Mouse (Mus musculus) embryo, embryonic 10.5 days (tissue): ENCODE results near the gene Cyp27a1.
A peak's percentile ranks its signal among the peaks of the same experiment; 100 is the strongest.

Source experiments
- DNase-seq: peaks from one replicate; pipeline ENCODE4 v3.0.0-alpha.2; 2015; ENCODE audit warnings: low spot score

The Cyp27a1 gene

GRCm38 (mm10) chr1:74718113-74718512, 4.7 kb downstream of the Cyp27a1 start:
- DNase-seq = no peak

- no peak for DNase-seq
Measured at GRCm38 (mm10) chr1:74719281-74719680, 5.9 kb downstream of the Cyp27a1 start.

DNA sequence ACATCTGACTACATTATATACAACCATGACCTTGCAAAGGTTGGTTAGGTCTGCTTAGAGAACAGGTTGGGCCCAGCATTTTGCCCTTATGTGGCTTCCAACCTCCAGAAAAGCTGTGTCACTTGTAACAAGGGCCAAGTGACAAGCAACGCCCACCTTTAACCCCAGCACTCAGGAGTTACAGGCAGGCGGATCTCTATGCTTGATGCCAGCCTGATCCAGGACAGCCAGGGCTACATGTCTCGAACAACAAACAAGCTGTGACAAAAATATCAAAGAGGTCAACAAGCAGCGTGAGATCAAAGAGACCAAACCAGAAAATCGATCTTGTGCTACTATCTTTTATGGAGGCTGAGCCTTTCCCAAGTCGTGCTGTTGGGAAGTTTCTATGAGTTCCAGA, 8.3 kb downstream of the Cyp27a1 start:
- no peak for DNase-seq

- peak; percentile 36 for DNase-seq
Measured at GRCm38 (mm10) chr1:74723748-74724147, 10.4 kb downstream of the Cyp27a1 start.

DNA sequence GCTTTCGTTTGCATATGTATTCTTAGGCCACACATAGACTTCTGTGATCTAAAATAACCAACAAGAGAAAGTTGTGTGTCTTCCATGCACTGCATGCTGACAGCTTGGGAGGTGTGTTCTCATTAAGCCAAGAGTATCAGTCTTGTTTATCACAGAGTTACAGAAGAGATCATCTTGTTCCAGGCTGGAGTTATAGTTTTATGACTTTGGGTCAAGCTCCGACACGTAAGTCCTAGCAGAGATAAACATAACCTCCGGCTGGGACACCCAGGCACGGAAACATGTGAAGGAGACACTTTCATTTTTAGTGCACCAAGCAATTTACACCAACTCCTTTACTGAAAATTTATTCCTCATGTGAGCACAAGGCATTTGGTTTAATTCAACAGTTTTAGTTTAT, 12.7 kb downstream of the Cyp27a1 start:
- DNase-seq = no peak

GRCm38 (mm10) chr1:74726674-74727073, 13.3 kb downstream of the Cyp27a1 start:
- no peak for DNase-seq

GRCm38 (mm10) chr1:74728446-74728845, 15.1 kb downstream of the Cyp27a1 start:
- no peak for DNase-seq

- no peak for DNase-seq
Measured at GRCm38 (mm10) chr1:74736977-74737376, 23.6 kb downstream of the Cyp27a1 start.

DNA sequence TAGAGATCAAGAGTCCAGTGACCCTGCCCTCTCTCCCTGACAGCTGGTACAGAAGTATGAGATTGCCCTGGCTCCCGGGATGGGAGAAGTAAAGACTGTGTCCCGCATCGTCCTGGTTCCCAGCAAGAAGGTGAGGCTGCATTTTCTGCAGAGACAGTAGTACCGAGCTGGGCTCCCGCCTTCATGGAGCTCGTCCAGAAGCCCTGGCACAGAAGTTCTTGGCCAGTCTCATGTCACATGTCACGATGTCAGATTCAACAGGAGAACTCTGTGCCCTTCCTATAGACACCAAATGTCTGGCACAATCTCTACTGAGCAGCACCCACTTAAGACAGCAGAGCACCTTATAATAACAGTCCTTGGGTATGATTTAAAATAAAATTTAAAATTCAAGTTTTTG, 24.1 kb downstream of the Cyp27a1 start:
- DNase-seq = no peak

GRCm38 (mm10) chr1:74740846-74741245, 27.5 kb downstream of the Cyp27a1 start:
- no peak for DNase-seq

DNA sequence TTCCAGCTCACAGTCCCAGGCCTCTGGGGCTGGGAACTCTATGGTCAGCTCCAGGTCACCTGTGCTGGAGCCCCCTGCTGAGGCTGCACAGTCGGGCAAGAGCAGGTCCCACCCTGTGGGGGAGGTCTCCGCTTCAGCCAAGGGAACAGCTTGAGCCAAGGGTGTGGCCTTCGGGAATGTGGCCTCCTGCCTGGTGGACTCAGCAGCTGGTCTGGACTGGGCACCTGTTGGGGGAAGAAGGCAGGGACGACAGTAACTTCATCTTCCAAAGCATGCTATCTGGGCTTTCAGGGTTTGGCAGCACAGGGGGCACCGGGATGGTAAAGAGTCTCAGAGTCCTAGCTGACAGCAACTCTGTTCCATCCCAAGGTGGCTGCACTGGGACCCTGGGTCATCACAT, 34.0 kb downstream of the Cyp27a1 start:
- DNase-seq = no peak

DNA sequence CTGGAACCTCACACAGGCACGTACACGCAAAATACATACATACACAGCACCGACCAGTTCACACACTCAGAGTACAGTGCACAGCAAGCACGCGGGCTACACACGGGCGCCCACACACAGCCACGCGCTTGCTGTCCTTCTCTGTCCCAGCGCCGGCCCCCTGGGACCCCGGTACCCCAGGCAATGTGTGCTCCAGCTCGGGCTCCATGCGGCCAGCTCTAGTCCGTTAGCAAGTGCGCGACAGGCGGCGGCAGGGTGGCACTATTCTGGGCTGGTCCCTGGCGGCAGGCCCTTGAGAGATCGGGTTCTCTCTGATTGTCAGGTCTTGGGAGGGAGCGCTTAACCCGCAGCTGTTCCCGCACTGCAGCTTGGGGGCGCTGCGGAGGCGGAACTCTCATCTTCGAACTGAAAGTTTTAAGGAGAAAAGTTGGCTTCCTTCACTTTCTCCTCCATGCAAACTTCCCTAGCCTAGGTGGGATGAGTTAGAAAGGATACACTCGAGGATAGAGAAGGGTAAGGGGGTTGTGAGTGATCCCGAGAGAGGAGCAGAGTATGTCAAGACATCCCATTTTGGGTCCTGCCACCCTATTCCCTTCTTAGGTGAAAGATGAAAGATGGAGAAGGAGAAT, 35.4 kb downstream of the Cyp27a1 start, which contains the start of gene Prkag3:
Gene Prkag3 (minus strand): TSS at position 579 of the 629 bp plus-strand sequence.
- DNase-seq = peak; percentile 75

DNA sequence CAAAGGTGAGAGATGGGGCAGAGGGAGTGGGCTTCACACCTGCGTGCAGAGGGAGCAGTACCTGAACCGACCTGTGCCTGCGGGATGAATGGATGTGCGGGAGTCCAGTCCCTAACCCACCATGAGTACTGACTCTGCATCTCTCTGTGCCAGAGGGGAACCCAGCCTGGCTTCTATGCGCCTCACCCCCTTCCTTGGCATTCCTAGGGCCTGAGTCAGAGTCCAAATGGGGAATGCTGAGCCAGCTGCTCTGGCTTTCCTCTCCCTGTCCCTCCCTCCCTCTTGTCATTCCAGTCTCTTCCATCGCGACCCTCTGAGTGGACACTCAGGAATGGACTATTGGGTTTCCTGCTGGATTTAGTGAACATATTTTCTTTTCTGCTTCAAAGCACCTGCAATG, 35.9 kb downstream of the Cyp27a1 start:
- no peak for DNase-seq

GRCm38 (mm10) chr1:74750683-74751082, 37.3 kb downstream of the Cyp27a1 start:
- DNase-seq = no peak

DNA sequence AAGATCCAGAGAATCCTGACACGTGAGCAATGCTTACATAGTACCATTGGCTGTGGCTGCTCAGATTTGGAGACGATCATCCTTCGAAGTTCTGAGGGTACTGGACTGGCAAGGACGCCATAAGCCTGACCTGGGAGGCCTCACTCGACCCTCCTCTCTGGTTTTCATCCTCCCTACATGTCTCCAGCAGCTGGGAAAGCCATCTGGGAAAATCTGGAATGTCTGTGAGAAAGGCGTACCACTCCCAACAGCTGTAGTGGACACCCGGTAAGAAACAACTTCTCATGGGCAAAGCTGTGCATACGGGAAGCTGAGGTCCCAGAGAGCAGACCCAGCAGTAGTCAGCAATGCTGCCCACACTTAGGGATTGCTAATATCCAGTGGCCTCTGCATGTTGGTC, 38.8 kb downstream of the Cyp27a1 start:
- no peak for DNase-seq

DNA sequence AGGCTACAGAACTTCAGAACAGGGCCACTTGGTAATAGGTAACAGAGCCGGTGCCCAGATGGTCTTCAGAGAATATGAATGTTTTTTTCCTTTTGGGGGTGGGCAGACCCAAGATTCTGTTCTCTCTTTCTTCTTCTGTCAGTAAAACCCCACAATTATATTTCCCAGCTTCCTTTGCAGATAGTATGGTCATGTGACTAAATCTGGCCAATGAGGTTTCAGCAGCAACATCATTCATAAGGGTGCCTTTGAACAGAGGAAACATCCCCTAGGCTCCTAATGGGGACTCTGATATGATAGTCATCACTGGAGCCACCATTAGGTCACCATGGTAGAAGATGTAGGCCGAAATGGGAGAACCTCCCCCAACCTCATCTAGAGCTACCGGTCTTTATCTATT, 39.5 kb downstream of the Cyp27a1 start:
- no peak for DNase-seq

GRCm38 (mm10) chr1:74753266-74753974, 40.0 kb downstream of the Cyp27a1 start:
- DNase-seq = no peak

GRCm38 (mm10) chr1:74754175-74754785, 40.9 kb downstream of the Cyp27a1 start:
- no peak for DNase-seq

- DNase-seq = peak; percentile 80
Measured at GRCm38 (mm10) chr1:74759773-74760172, 46.4 kb downstream of the Cyp27a1 start.

- DNase-seq = peak; percentile 93
Measured at GRCm38 (mm10) chr1:74763081-74763480, 49.7 kb downstream of the Cyp27a1 start.

DNA sequence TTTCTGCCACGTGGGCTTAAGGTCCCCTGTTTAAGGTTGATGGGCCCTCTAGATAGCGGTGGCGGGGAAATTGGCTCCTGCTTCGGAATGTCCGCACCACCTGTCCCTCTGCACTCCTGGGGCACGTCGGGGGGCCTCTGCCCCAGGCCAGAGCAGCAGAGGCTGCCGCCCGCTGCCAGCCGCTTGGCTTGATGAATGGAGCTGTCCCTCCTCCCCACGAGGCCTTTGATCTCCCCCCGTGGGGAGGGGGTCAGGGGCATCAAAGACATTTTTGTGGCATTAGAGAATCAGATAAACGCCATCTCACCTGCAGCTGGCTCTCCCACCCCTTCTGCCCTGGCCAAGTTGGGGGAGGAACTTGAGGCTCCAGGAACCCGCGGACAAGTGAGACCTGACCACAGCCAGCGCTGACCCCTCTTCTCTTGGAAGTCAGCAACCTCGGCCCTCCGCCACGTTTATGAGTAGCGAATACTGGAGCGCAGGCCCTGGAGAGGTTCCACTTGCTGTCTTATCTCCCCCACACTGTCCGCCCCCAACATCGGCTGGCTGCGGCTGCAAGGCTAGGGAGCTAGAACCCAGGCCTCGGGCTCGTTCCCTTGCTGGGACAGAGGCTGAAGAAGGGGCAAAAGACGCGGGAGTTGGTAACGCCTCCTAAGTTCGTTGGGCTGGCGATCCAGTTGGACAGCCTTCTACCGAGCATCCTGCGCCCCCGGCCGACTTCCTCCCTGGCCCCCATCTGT, 57.5 kb downstream of the Cyp27a1 start:
- DNase-seq = peak; percentile 57

GRCm38 (mm10) chr1:74771467-74771844, 58.1 kb downstream of the Cyp27a1 start:
- DNase-seq = no peak

GRCm38 (mm10) chr1:74771845-74771930, 58.3 kb downstream of the Cyp27a1 start, which contains the start of gene Wnt6:
Gene Wnt6, plus strand, starts transcription at chr1:74771892.
- DNase-seq = no peak
